Mouse (Mus musculus) MEL (cell line): ENCODE results near the gene Strip1. TPM values are rescaled to one million over a fixed set of nuclear protein-coding genes. Genes with fewer than 3 reads are reported as not detected.

Source experiments
- DNase-seq: peaks from one replicate; pipeline ENCODE4 v3.0.0; 2011; ENCODE audit warnings: low read depth, low spot score
- H3K27ac ChIP-seq: 2 replicates; pipeline ENCODE4 v1.5.1; 2012; ENCODE audit warnings: low read depth, mild to moderate bottlenecking, control low read depth, low read length, moderate library complexity; ENCODE audit not compliant: control insufficient read depth
- H3K27me3 ChIP-seq, 2 experiments: fragments of 150-350 bp in 1 of 2; sonication (generic) in 1 of 2; 2 replicates each; pipeline ENCODE4 v1.6.1; 2012; ENCODE audit warnings: low read length in 2 of 2, mild to moderate bottlenecking in 2 of 2, improper control_type of control experiment in 1 of 2, moderate library complexity in 1 of 2; ENCODE audit not compliant: insufficient read depth in 2 of 2, control insufficient read depth in 1 of 2
- H3K36me3 ChIP-seq, 2 experiments: 2 replicates each; pipeline ENCODE4 v1.6.1; 2012 to 2014; ENCODE audit warnings: low read length in 2 of 2, improper control_type of control experiment in 1 of 2, inconsistent platforms in 1 of 2, mild to moderate bottlenecking in 1 of 2; ENCODE audit not compliant: insufficient read depth in 2 of 2, control insufficient read depth in 1 of 2
- H3K4me1 ChIP-seq, 2 experiments: fragments of 150-350 bp in 1 of 2; sonication (generic) in 1 of 2; 2 replicates each; pipeline ENCODE4 v1.6.1; 2012; ENCODE audit warnings: low read length in 2 of 2, improper control_type of control experiment in 1 of 2, mild to moderate bottlenecking in 1 of 2; ENCODE audit not compliant: insufficient read depth in 2 of 2, control insufficient read depth in 1 of 2
- H3K4me3 ChIP-seq, 2 experiments: fragments of 150-350 bp in 1 of 2; sonication (generic) in 1 of 2; 2 replicates each; pipeline ENCODE4 v1.5.1; 2012; ENCODE audit warnings: low read depth in 2 of 2, low read length in 2 of 2, mild to moderate bottlenecking in 2 of 2, moderate library complexity in 2 of 2, control low read depth in 1 of 2, improper control_type of control experiment in 1 of 2; ENCODE audit not compliant: control insufficient read depth in 1 of 2, insufficient read depth in 1 of 2
- H3K79me2 ChIP-seq: 2 replicates; pipeline ENCODE4 v1.6.1; 2012; ENCODE audit warnings: mild to moderate bottlenecking, low read length, moderate library complexity; ENCODE audit not compliant: control insufficient read depth, poor library complexity, insufficient read depth
- H3K9ac ChIP-seq: 2 replicates; pipeline ENCODE4 v1.6.1; 2012; ENCODE audit warnings: low read depth, mild to moderate bottlenecking, control low read depth, low read length, moderate library complexity; ENCODE audit not compliant: control insufficient read depth, poor library complexity, severe bottlenecking
- H3K9me3 ChIP-seq: fragments of 150-350 bp; sonication (generic); replicated peaks from 2 replicates; pipeline ENCODE4 v1.6.1; 2012; ENCODE audit warnings: mild to moderate bottlenecking, low read length, improper control_type of control experiment, moderate library complexity; ENCODE audit not compliant: insufficient read depth
- BHLHE40 ChIP-seq: IDR thresholded peaks from 2 replicates; pipeline ENCODE4 v1.6.1; 2012; ENCODE audit warnings: low read depth, mild to moderate bottlenecking, inconsistent platforms, low read length, improper control_type of control experiment, borderline replicate concordance
- CHD2 ChIP-seq: IDR thresholded peaks from 2 replicates; pipeline ENCODE4 v1.6.1; 2011; ENCODE audit warnings: low read length, improper control_type of control experiment
- ELF1 ChIP-seq: IDR thresholded peaks from 2 replicates; pipeline ENCODE4 v1.6.1; 2014; ENCODE audit warnings: low read depth, mild to moderate bottlenecking, inconsistent platforms, low read length, improper control_type of control experiment, moderate library complexity
- EP300 ChIP-seq, 2 experiments: IDR thresholded peaks; 2 replicates each; pipeline ENCODE4 v1.6.1; 2011; ENCODE audit warnings: improper control_type of control experiment in 2 of 2, low read length in 2 of 2, low read depth in 1 of 2, mild to moderate bottlenecking in 1 of 2
- ETS1 ChIP-seq: IDR thresholded peaks from 2 replicates; pipeline ENCODE4 v1.6.1; 2012; ENCODE audit warnings: low read depth, mild to moderate bottlenecking, inconsistent platforms, low read length, improper control_type of control experiment, moderate library complexity
- GATA1 ChIP-seq: IDR thresholded peaks from 2 replicates; pipeline ENCODE4 v1.6.1; 2011; ENCODE audit warnings: low read depth, low read length, improper control_type of control experiment
- HCFC1 ChIP-seq: IDR thresholded peaks from 2 replicates; pipeline ENCODE4 v1.6.1; 2012; ENCODE audit warnings: low read depth, mild to moderate bottlenecking, inconsistent platforms, low read length, improper control_type of control experiment, moderate library complexity
- JUND ChIP-seq: IDR thresholded peaks from 2 replicates; pipeline ENCODE4 v1.6.1; 2011; ENCODE audit warnings: low read depth, mild to moderate bottlenecking, improper control_type of control experiment, low read length
- KAT2A ChIP-seq: conservative IDR thresholded peaks from 2 replicates; pipeline ENCODE4 v1.6.1; 2012; ENCODE audit warnings: low read depth, low read length, improper control_type of control experiment, inconsistent platforms
- MAFK ChIP-seq: IDR thresholded peaks from 2 replicates; pipeline ENCODE4 v1.6.1; 2011; ENCODE audit warnings: low read depth, mild to moderate bottlenecking, low read length, improper control_type of control experiment, borderline replicate concordance
- MAX ChIP-seq: IDR thresholded peaks from 2 replicates; pipeline ENCODE4 v1.6.1; 2011; ENCODE audit warnings: low read length, improper control_type of control experiment
- MAZ ChIP-seq: IDR thresholded peaks from 2 replicates; pipeline ENCODE4 v1.6.1; 2012; ENCODE audit warnings: low read depth, mild to moderate bottlenecking, inconsistent platforms, low read length, improper control_type of control experiment
- MEF2A ChIP-seq: IDR thresholded peaks from 2 replicates; pipeline ENCODE4 v1.6.1; 2014; ENCODE audit warnings: low read depth, mild to moderate bottlenecking, inconsistent platforms, low read length, improper control_type of control experiment; ENCODE audit not compliant: poor library complexity, insufficient replicate concordance, severe bottlenecking; ENCODE audit errors: extremely low read depth
- MXI1 ChIP-seq: IDR thresholded peaks from 2 replicates; pipeline ENCODE4 v1.6.1; 2011; ENCODE audit warnings: mild to moderate bottlenecking, low read depth, low read length, improper control_type of control experiment
- MYB ChIP-seq: IDR thresholded peaks from 2 replicates; pipeline ENCODE4 v1.6.1; 2011; ENCODE audit warnings: mild to moderate bottlenecking, low read depth, low read length, improper control_type of control experiment
- MYC ChIP-seq: IDR thresholded peaks from 2 replicates; pipeline ENCODE4 v1.6.1; 2011; ENCODE audit warnings: low read depth, mild to moderate bottlenecking, low read length, improper control_type of control experiment, moderate library complexity
- NELFE ChIP-seq: IDR thresholded peaks from 2 replicates; pipeline ENCODE4 v1.6.1; 2011; ENCODE audit warnings: low read depth, low read length, improper control_type of control experiment
- NRF1 ChIP-seq: IDR thresholded peaks from 2 replicates; pipeline ENCODE4 v1.6.1; 2014; ENCODE audit warnings: low read depth, mild to moderate bottlenecking, inconsistent platforms, low read length, improper control_type of control experiment, moderate library complexity; ENCODE audit not compliant: poor library complexity, insufficient read depth, severe bottlenecking
- POLR2A ChIP-seq, 2 experiments: IDR thresholded peaks; 2 replicates each; pipeline ENCODE4 v1.6.1; 2011 to 2012; ENCODE audit warnings: low read length in 2 of 2, mild to moderate bottlenecking in 2 of 2, control low read depth in 1 of 2, improper control_type of control experiment in 1 of 2, low read depth in 1 of 2, moderate library complexity in 1 of 2; ENCODE audit not compliant: control insufficient read depth in 1 of 2, insufficient read depth in 1 of 2, poor library complexity in 1 of 2
- RAD21 ChIP-seq: IDR thresholded peaks from 2 replicates; pipeline ENCODE4 v1.6.1; 2011; ENCODE audit warnings: mild to moderate bottlenecking, low read depth, low read length, improper control_type of control experiment
- RCOR1 ChIP-seq: IDR thresholded peaks from 2 replicates; pipeline ENCODE4 v1.6.1; 2012; ENCODE audit warnings: low read depth, mild to moderate bottlenecking, inconsistent platforms, low read length, improper control_type of control experiment
- SIN3A ChIP-seq: IDR thresholded peaks from 2 replicates; pipeline ENCODE4 v1.6.1; 2012; ENCODE audit warnings: low read length, improper control_type of control experiment, inconsistent platforms
- TBP ChIP-seq: IDR thresholded peaks from 2 replicates; pipeline ENCODE4 v1.8.0; 2011; ENCODE audit warnings: low read depth, low read length, improper control_type of control experiment
- TCF12 ChIP-seq: IDR thresholded peaks from 2 replicates; pipeline ENCODE4 v1.6.1; 2014; ENCODE audit warnings: low read depth, mild to moderate bottlenecking, inconsistent platforms, low read length, improper control_type of control experiment, moderate library complexity
- ZKSCAN1 ChIP-seq: IDR thresholded peaks from 2 replicates; pipeline ENCODE4 v1.6.1; 2012; ENCODE audit warnings: low read depth, mild to moderate bottlenecking, inconsistent platforms, low read length, improper control_type of control experiment, moderate library complexity
- ZMIZ1 ChIP-seq: IDR thresholded peaks from 2 replicates; pipeline ENCODE4 v1.6.1; 2012; ENCODE audit warnings: low read depth, mild to moderate bottlenecking, inconsistent platforms, low read length, improper control_type of control experiment, moderate library complexity
- ZNF384 ChIP-seq: IDR thresholded peaks from 2 replicates; pipeline ENCODE4 v1.6.1; 2012; ENCODE audit warnings: low read depth, mild to moderate bottlenecking, inconsistent platforms, low read length, improper control_type of control experiment
- polyA plus RNA-seq, 2 experiments: library from polyadenylated mRNA; stranded (reverse) in 1 of 2; unstranded in 1 of 2; fragments of >175 nt in 1 of 2; fragments of >200 nt in 1 of 2; gene quantifications; 2 replicates each; pipeline versions ENCODE4 v1.2.1 to v1.2.4; 2012; ENCODE audit warnings: low replicate concordance in 2 of 2, low read depth in 1 of 2; ENCODE audit not compliant: insufficient read length in 2 of 2, insufficient read depth in 1 of 2, missing spikeins in 1 of 2
- total RNA-seq: library from RNA; depleted of rRNA; stranded (reverse); fragments of 300-350 nt; gene quantifications from 2 replicates; pipeline ENCODE4 v1.2.3, GENCODE M21; 2012; rRNA removed

Strip1 gene
- total RNA-seq (19.8 and 20.2 TPM in 2 replicates), polyA plus RNA-seq (10 to 100 TPM in 1 of 2 experiments, not detected in 1; 32.9 TPM)

DNA sequence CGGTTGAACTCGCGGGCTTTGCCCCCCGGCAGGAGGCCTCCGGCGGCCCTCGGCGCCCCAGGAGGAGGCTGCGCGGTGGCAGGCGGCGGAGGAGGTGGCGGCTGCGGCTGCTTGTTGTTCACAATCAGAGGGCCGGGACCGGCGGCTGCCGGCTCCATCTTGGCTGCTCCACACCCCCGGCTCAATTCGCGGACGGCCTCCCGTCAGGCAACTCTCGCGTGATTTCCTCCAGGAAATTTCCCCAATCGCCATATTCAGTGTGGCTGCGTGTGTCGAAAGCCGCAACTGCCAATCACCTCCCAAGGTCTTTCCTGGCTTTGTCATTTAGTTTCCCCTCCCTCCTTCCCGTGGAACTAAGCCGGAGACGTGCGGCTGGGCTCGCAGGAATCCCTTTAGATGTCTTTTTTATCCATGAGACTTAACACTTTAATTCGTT is at the start of gene Strip1:
Gene Strip1, minus strand, starts transcription at position 172 of the 436 bp plus-strand sequence.
- H3K27me3 ChIP-seq: peaks cover 0 to 8% of the 10 kb centered on the region in 2 experiments; a peak in 1 of 4 replicates
- H3K9ac ChIP-seq: peak within 1 kb of the TSS; percentile 93
- DNase-seq: peak; percentile 96
- H3K27ac ChIP-seq: peak within 1 kb of the TSS; percentile 72
- no peaks in the 10 kb centered on the region for H3K9me3 ChIP-seq
- H3K36me3 ChIP-seq: peaks cover 0 to 6% of the 10 kb centered on the region in 2 experiments; a peak in 3 of 4 replicates
- peaks cover 0 to 14% of the 10 kb centered on the region in 2 experiments; a peak in 3 of 4 replicates for H3K4me1 ChIP-seq
- TF ChIP-seq POLR2A (IDR thresholded peaks at IDR 0.05; ENCODE audit: control insufficient read depth in 1 of 2, insufficient read depth in 1 of 2, low read depth in 1 of 2, low read length in 2 of 2, poor library complexity in 1 of 2) (peak; percentile 71 to 84; a peak in 3 of 4 replicates), TCF12 (peak; percentile 70), NELFE (peak; percentile 92), ELF1 (0 out of 2 replicates have a peak, but pooled peaks have one; percentile 50), TBP (peak; percentile 83), NRF1 (0 out of 2 replicates have a peak, but pooled peaks have one; percentile 25), CHD2 (peak; percentile 93), RAD21 (no peak), MYC (0 out of 2 replicates have a peak, but pooled peaks have one; percentile 16), SIN3A (peak; percentile 69), ZKSCAN1 (no peak), MYB (no peak), BHLHE40 (no peak), MXI1 (peak; percentile 56; the same call in 1 of the 2 replicates), HCFC1 (peak; percentile 83)
- peaks cover 6% of the 10 kb centered on the region for H3K79me2 ChIP-seq
- H3K4me3 ChIP-seq: peak within 1 kb of the TSS; percentile 65 to 81

DNA sequence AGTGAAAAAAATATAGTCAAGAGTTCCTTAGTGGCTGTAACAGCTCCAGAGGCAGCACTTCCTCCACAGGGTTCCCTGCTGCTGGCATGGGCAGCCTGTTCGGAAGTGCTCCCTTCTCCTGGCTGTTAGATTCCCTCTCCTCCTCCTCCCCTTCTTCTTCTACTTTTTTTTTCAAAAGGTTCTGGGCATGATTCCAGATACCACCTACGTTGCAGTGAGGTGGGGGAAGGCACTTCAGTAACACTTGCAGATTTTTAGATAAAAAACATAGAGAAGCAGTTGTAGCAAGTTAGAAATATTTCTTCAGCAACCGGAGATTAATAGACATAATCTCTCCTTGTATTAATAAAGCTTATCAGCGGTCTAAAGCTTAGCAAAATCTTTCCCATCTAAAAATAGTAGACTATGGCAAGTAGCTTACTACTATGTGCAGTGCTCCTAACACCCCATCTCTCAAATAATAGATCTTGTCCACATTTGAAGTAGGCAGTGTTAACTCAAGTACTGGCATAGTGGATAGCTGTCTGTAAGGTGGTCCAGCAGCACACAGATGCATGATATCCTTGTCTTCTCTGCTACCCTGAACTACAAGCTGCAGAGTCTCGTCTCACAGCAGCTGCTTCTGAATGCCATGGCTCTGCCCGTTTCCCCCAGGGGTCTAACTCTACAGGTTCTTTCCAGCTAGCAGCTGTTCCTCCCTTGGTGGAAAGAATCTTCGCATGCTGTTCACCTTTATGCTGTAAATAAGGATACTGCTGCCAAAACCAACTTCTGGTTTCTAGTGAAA is 49.5 kb upstream of the Strip1 start:
- peak; percentile 84 for DNase-seq
- H3K4me3 ChIP-seq: peak overlapping the region; percentile 9 to 12; a peak in 1 of 4 replicates
- no peaks in the 10 kb centered on the region for H3K27me3 ChIP-seq
- peak overlapping the region; percentile 69 for H3K27ac ChIP-seq
- peaks cover 5 to 53% of the 10 kb centered on the region in 2 experiments; a peak in 3 of 4 replicates for H3K36me3 ChIP-seq
- peak overlapping the region; percentile 34 for H3K9ac ChIP-seq
- H3K79me2 ChIP-seq: peaks cover 27% of the 10 kb centered on the region
- H3K4me1 ChIP-seq: peaks cover 18 to 32% of the 10 kb centered on the region in 2 experiments
- no peaks in the 10 kb centered on the region for H3K9me3 ChIP-seq
- TF ChIP-seq RCOR1 (peak; percentile 91), ZNF384 (peak; percentile 98), SIN3A (peak; percentile 73), GATA1 (peak; percentile 74), MXI1 (peak; percentile 58; the same call in 1 of the 2 replicates), CHD2 (peak; percentile 33), ETS1 (peak; percentile 84), HCFC1 (peak; percentile 21; the same call in 1 of the 2 replicates), JUND (no peak), ZMIZ1 (no peak), EP300 (IDR thresholded peaks at IDR 0.05; ENCODE audit: low read depth in 1 of 2, low read length in 2 of 2) (peak; percentile 70 to 76), MYC (0 out of 2 replicates have a peak, but pooled peaks have one; percentile 41), MAX (peak; percentile 34; the same call in 1 of the 2 replicates), MEF2A (0 out of 2 replicates have a peak, but pooled peaks have one; percentile 31), ELF1 (no peak), MAZ (peak; percentile 78; the same call in 1 of the 2 replicates), RAD21 (no peak), MAFK (no peak), KAT2A (no peak), TCF12 (0 out of 2 replicates have a peak, but pooled peaks have one; percentile 42)
